Mouse (Mus musculus) cortical plate, adult 2 months (tissue): ENCODE data around the gene G430095P16Rik.

Experiments
- CTCF ChIP-seq: fragments of 200-500 bp; IDR thresholded peaks from 2 replicates; pipeline ENCODE4 v1.5.1; 2011; ENCODE audit warnings: mild to moderate bottlenecking, control low read depth, low read length; ENCODE audit not compliant: insufficient read depth; ENCODE audit errors: extremely low read depth
- POLR2A ChIP-seq: fragments of 200-500 bp; IDR thresholded peaks from 2 replicates; pipeline ENCODE4 v1.6.1; 2011; ENCODE audit warnings: mild to moderate bottlenecking, low read length, control low read depth; ENCODE audit not compliant: insufficient read depth; ENCODE audit errors: extremely low read depth

DNA sequence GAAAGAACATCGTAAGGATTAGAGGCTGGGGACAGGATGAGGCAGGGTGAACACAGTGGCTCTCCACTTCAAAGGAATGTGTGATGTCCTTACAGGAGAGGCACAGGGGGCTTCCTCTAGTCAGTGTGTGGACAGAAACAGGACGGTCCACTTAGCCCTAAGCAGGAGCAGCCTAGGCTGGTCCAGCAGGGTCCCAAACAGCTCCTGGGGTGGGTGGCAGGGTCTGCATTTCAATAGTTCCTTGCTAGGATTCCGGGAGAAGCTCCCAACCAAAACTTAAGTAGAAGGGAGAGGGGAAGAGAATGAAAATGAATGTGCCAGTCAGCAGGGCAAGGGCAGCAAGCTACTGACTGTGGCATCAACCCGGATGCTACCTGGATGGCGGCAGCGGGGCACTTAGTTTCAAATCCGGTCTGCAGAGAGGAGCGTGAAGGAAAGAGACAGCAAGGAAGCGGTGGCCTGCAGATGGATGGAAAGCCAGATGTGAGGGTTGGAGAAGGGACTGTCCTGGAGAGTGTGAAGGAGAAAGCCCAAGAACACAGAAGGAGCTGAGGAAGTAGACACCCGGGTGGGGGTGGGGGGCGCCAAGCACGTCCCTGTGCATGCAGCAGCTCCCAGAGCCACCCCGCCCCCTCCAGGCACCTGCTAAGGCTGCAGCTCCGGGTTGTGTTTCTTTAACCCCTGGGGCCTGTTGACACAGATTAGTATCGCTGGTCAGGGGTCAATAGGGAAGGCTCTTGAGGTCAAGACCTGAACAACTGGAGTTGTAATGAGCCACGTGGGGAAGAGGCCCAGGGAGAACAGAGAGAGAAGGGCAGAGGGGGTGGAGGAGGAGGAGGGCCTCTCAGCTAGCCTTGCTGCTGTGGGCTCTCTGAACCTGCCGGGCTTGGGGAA lies 22.5 kb downstream of the G430095P16Rik start:
- TF ChIP-seq CTCF: no peak
- no peak for TF ChIP-seq POLR2A
